Mouse (Mus musculus): ENCODE results near the gene Ms4a10. TPM values are rescaled to one million over a fixed set of nuclear protein-coding genes. Genes with fewer than 3 reads are reported as not detected.

The Ms4a10 gene
- total and polyA plus RNA-seq, 2 experiments from 2014 or later = 0.22 TPM; not detected in 1

GRCm38 (mm10) chr19:10959085-10959977 lies 15.1 kb downstream of the Ms4a10 start:
- Histone ChIP-seq H3K4me1 (ENCODE audit: control insufficient read depth, insufficient read depth) (no peaks in the 10 kb centered on the region), H3K9me3 (replicated peaks; ENCODE audit: control insufficient read depth, low read length) (no peaks in the 10 kb centered on the region), H3K27me3 (ENCODE audit: control insufficient read depth, insufficient read depth, low read length) (no peaks in the 10 kb centered on the region), H3K36me3 (replicated peaks; ENCODE audit: control insufficient read depth, insufficient read depth, low read length) (no peaks in the 10 kb centered on the region), H3K9ac (replicated peaks; ENCODE audit: low read depth, low read length) (no peak overlapping the region), H3K4me3 (ENCODE audit: low read depth, low read length) (no peak overlapping the region), H3K27ac (ENCODE audit: low read depth) (no peak overlapping the region), H3K4me2 (ENCODE audit: low read depth, low read length) (no peak overlapping the region)
- ATAC-seq (ENCODE audit: insufficient read depth, low read depth) (peak; percentile 68), DNase-seq (ENCODE audit: low spot score) (peak; percentile 74)
- TF ChIP-seq CTCF (IDR thresholded peaks at IDR 0.05; ENCODE audit: low read depth) (peak; percentile 86), EP300 (IDR thresholded peaks at IDR 0.05; ENCODE audit: low read depth) (no peak)
- WGBS = 29% methylated on average over 11 of the region's 11 CpGs

- WGBS = 25% methylated on average over 11 of the region's 11 CpGs
Measured at GRCm38 (mm10) chr19:10952021-10952939, 22.2 kb downstream of the Ms4a10 start.

GRCm38 (mm10) chr19:10949558-10949957 lies 24.9 kb downstream of the Ms4a10 start:
- TF ChIP-seq CTCF (IDR thresholded peaks at IDR 0.05; ENCODE audit: low read depth) (no peak), EP300 (IDR thresholded peaks at IDR 0.05; ENCODE audit: low read depth) (no peak)
- H3K27ac ChIP-seq (ENCODE audit: low read depth) = peak overlapping the region; percentile 68
- H3K4me1 ChIP-seq (ENCODE audit: control insufficient read depth, insufficient read depth) = peaks cover 29% of the 10 kb centered on the region
- no peaks in the 10 kb centered on the region for H3K27me3 ChIP-seq (ENCODE audit: control insufficient read depth, insufficient read depth, low read length)
- no peak for ATAC-seq (ENCODE audit: insufficient read depth, low read depth)
- peak overlapping the region; percentile 76 for H3K4me3 ChIP-seq (ENCODE audit: low read depth, low read length)
- DNase-seq (ENCODE audit: low spot score) = no peak
- peak overlapping the region; percentile 98 for H3K4me2 ChIP-seq (ENCODE audit: low read depth, low read length)
- H3K9ac ChIP-seq (replicated peaks; ENCODE audit: low read depth, low read length) = peak overlapping the region; percentile 57
- 25% methylated on average over 9 of the region's 9 CpGs for WGBS
- H3K9me3 ChIP-seq (replicated peaks; ENCODE audit: control insufficient read depth, low read length) = no peaks in the 10 kb centered on the region
- peaks cover 13% of the 10 kb centered on the region for H3K36me3 ChIP-seq (replicated peaks; ENCODE audit: control insufficient read depth, insufficient read depth, low read length)

More at GRCm38 (mm10) chr19:10952021-10952939, 22.2 kb downstream of the Ms4a10 start:
- Histone ChIP-seq H3K9ac (replicated peaks; ENCODE audit: low read depth, low read length) (no peak overlapping the region), H3K4me1 (ENCODE audit: control insufficient read depth, insufficient read depth) (peaks cover 24% of the 10 kb centered on the region), H3K27me3 (ENCODE audit: control insufficient read depth, insufficient read depth, low read length) (no peaks in the 10 kb centered on the region), H3K27ac (ENCODE audit: low read depth) (peak overlapping the region; percentile 63), H3K4me3 (ENCODE audit: low read depth, low read length) (no peak overlapping the region), H3K36me3 (replicated peaks; ENCODE audit: control insufficient read depth, insufficient read depth, low read length) (no peaks in the 10 kb centered on the region), H3K9me3 (replicated peaks; ENCODE audit: control insufficient read depth, low read length) (no peaks in the 10 kb centered on the region), H3K4me2 (ENCODE audit: low read depth, low read length) (peak overlapping the region; percentile 24)
- ATAC-seq (ENCODE audit: insufficient read depth, low read depth) (peak; percentile 40), DNase-seq (ENCODE audit: low spot score) (peak; percentile 50)
- TF ChIP-seq CTCF (IDR thresholded peaks at IDR 0.05; ENCODE audit: low read depth) = no peak
- TF ChIP-seq EP300 (IDR thresholded peaks at IDR 0.05; ENCODE audit: low read depth) = no peak

- peak; percentile 58; the same call in 1 of the 2 replicates for TF ChIP-seq EP300 (IDR thresholded peaks at IDR 0.05; ENCODE audit: low read depth)
- TF ChIP-seq CTCF (IDR thresholded peaks at IDR 0.05; ENCODE audit: low read depth) = no peak
- ATAC-seq (ENCODE audit: insufficient read depth, low read depth) (peak; percentile 96), DNase-seq (ENCODE audit: low spot score) (peak; percentile 99)
- Histone ChIP-seq H3K9me3 (replicated peaks; ENCODE audit: control insufficient read depth, low read length) (no peaks in the 10 kb centered on the region), H3K27me3 (ENCODE audit: control insufficient read depth, insufficient read depth, low read length) (no peaks in the 10 kb centered on the region), H3K36me3 (replicated peaks; ENCODE audit: control insufficient read depth, insufficient read depth, low read length) (peaks cover 17% of the 10 kb centered on the region), H3K4me2 (ENCODE audit: low read depth, low read length) (peak within 1 kb of the TSS; percentile 98), H3K4me1 (ENCODE audit: control insufficient read depth, insufficient read depth) (peaks cover 29% of the 10 kb centered on the region), H3K4me3 (ENCODE audit: low read depth, low read length) (peak within 1 kb of the TSS; percentile 76), H3K9ac (replicated peaks; ENCODE audit: low read depth, low read length) (peak within 1 kb of the TSS; percentile 82), H3K27ac (ENCODE audit: low read depth) (peak within 1 kb of the TSS; percentile 68)
- WGBS = under 1% methylated on average over 30 of the region's 30 CpGs
Measured at GRCm38 (mm10) chr19:10949112-10949511, 25.4 kb downstream of the Ms4a10 start, which contains the start of gene Ccdc86. TSS of gene Ccdc86 (minus strand) at chr19:10949266.

GRCm38 (mm10) chr19:10948416-10948815 lies 26.1 kb downstream of the Ms4a10 start:
- Histone ChIP-seq H3K36me3 (replicated peaks; ENCODE audit: control insufficient read depth, insufficient read depth, low read length) (peaks cover 24% of the 10 kb centered on the region), H3K27ac (ENCODE audit: low read depth) (peak overlapping the region; percentile 32; the same call in 1 of the 2 replicates), H3K9me3 (replicated peaks; ENCODE audit: control insufficient read depth, low read length) (no peaks in the 10 kb centered on the region), H3K4me2 (ENCODE audit: low read depth, low read length) (peak overlapping the region; percentile 98), H3K27me3 (ENCODE audit: control insufficient read depth, insufficient read depth, low read length) (no peaks in the 10 kb centered on the region), H3K4me1 (ENCODE audit: control insufficient read depth, insufficient read depth) (peaks cover 29% of the 10 kb centered on the region), H3K9ac (replicated peaks; ENCODE audit: low read depth, low read length) (peak overlapping the region; percentile 82), H3K4me3 (ENCODE audit: low read depth, low read length) (peak overlapping the region; percentile 76)
- ATAC-seq (ENCODE audit: insufficient read depth, low read depth) (no peak), DNase-seq (ENCODE audit: low spot score) (no peak)
- WGBS = under 1% methylated on average over 20 of the region's 20 CpGs
- no peak for TF ChIP-seq EP300 (IDR thresholded peaks at IDR 0.05; ENCODE audit: low read depth)
- TF ChIP-seq CTCF (IDR thresholded peaks at IDR 0.05; ENCODE audit: low read depth) = no peak
